Mouse (Mus musculus): ENCODE measurements at regions not wholly inside any gene's neighbourhood (a gene's known extent, or its start where the extent isn't known, plus 50 kb on each side); places are given as distances from the start of the nearest gene placed in this dataset.

DNA sequence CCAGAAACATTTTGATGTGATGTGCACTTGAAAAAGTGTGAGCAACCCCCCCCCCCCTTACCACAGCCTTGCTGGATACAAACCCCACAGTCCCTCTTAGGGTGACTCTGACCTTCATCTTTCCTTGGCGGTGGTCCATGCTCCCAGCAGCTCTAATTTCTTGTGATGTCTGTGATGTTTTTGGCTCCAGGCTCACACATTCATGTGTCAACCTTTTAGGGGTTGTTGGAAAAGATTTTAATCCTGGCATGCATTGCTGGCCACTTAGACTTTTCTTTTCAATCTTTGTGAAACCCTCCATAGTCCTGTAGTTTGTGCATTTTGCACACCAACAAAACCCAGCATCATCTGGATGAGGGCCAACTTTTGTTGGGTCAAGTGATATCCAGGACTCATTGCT is 134.9 kb upstream of the Igfbp3 start:
- DNase-seq: peak; percentile 13

DNA sequence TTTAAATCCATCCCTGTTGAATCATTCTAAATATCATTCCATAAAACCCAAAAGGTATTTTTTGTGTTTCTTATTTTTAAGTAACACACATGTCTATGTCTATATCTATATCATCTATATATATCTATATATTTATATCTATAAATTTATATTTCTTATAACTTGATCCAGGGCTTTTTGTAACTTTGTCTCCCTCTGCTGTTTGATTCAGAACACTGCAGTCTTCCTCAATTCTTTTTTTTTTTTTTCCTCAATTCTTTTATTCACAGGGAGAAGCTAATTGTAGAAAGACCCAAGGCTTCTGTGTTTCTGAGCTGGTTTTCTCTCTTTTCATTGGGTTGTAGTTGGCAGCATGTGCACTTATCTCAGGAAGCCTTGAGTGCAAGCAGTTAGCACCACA is 124.1 kb upstream of the Igfbp3 start:
- DNase-seq: no peak

DNA sequence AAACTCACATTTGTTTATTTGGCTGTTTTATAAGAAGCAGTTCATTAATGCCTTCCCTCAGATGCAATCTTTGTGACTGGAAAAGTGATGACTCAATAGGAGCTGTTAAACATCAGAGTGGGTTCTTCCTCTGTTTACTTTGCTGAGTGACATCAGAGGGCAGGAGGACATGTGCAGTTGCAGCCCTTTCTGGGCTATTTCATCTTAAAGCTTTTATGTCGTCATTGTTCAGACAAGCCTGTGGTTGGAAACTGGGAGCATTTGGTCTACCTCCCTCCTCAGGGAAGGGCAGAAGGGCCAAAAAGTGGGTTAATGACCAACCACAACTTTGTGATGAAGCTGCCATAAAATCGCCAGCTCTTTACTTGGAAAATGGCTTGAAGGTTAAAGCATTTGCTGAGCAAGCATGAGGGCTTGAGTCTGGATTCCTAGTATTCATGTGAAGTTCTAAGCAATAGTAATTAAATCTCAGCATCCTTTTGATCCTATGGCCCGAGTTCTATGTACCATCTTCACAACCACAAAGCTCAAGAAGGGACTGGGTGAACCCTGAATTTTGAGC is 103.8 kb upstream of the Igfbp3 start:
- DNase-seq: peak; percentile 6

DNA sequence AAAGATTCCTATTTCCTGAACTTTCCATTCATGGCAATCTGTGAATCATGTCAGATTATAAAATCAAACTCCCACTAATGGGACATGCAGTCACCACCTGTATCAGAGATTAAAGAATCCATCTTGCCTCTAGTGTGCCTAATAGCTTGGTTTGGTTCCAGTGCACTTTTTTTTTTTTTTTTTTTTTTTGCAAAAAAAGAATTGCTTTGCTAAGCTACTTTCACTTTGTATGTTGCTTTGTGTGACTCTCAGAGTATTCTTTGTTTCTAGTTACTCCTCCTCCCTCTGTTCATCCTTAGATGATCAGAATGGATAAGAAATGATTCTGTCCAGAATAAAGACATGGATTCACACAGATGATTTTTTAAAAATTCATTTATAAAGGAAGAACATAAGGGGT is 82.5 kb upstream of the Igfbp3 start:
- no peak for DNase-seq

DNA sequence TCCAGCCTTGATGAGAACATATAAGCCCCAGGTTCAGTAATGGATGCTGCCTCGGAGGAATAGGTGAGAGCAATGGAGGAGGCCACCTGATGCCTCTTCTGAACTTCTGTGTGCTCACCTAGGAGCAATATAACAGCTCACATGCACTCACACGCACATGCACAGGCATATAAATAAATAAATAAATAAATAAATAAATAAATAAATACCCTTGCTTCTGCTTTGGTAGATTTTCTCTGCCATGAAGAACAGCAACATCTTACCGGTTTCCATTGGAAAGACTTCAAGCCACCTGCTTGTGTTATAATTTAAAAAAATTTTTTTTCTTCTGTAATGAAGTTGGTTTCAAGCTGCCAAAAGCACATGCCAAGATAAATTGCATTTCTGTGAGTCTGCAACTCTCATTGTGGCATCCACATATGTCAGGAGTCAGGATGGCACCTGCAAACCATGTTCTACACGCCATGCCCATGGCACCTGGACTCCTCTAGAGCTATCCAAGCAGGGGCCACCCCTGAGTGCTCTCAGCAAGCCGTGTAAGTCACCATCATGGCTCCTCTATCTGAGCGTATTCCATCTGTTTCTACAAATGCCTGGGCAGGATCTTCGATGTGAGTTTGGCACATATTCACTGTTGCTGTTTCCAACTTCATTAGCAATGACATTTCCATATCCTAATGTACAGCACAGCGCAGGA is 75.7 kb upstream of the Igfbp3 start:
- no peak for DNase-seq

DNA sequence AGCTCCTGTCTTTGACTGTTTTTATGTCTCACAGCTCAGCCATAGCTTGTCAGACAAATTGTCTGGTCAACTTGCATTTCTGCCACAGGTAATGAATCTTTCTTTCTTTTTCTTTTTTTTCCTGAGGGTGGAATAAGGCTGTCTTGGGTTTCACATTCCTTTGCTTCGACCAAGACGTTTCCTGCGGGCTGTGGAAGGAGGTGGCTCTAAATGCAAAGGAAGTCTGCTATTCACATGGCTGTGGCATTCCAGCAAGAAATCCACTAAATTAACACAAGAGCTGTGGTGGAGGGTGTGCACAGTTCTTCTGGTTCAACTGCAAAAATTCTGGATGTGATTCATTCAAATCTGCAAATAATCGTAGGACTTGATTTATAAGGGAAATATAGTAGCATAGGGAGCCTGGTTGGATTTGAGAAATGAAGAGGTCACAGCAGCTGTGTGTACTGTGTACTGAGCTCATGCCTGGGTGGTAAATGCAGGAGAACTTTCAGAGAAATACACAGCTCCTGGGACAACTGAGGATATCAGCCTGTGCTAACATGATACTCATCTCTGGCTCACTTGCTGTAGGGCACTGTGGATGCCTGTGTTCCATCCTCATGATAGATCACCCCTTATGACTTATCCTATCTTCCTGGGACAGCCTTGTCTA is 71.2 kb upstream of the Igfbp3 start:
- DNase-seq: no peak

DNA sequence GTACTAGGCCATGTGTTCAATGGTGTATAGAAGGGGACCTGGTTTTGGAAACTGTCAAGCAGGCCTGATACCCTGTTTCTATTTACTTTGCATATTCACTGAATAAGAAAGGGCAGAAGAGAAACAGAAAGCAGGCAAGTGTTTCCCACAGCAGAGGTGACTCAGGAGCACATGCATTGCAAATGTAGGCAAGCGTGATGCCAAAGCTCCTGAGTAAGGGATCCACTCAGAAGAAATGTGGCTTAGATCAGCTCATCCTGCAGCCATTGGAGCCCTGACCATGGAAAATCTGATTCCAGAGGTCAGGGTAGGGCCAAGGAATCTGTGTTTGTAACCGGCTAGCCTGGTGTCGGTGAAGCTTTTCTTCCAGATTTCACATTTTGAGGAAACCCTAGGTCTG is 69.3 kb upstream of the Igfbp3 start:
- DNase-seq: no peak

DNA sequence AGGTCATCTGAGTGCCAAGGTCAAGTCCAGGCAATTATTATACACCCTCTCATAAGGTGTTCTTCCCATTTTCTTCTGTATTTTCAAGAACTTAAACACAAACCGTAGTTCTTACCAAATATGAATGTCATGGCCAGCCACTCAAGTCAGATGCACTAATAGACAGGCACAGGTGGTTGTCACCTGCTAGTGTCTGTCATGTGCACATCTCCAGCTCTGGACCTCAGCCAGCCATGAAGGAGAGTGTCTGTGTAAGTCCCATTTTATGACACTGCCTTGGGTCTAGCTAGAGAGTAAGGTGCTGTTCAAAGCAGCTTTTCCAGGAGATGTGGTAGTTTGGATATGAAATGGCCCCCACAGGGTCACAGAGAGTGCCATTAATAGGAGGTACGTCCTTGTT is 68.5 kb upstream of the Igfbp3 start:
- no peak for DNase-seq

DNA sequence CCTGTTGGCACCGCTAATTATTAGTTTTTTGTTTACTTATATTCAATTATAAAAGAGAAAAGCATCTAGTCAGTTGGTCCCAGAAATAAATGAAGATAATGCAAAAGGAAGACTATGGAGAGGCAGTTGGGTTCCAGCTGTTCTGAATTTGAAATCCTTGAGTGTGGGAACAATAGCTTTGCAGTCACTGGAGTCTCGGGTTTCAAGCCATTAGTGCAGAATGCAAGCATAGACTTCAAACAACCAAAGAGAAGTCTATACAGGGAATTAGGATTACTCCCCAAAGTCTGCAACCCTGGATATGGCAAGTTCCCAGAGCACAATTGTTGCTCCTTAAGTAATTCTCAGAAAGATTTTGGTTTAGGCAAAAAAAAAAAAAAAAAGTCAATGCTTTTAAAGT is 67.9 kb upstream of the Igfbp3 start:
- no peak for DNase-seq

DNA sequence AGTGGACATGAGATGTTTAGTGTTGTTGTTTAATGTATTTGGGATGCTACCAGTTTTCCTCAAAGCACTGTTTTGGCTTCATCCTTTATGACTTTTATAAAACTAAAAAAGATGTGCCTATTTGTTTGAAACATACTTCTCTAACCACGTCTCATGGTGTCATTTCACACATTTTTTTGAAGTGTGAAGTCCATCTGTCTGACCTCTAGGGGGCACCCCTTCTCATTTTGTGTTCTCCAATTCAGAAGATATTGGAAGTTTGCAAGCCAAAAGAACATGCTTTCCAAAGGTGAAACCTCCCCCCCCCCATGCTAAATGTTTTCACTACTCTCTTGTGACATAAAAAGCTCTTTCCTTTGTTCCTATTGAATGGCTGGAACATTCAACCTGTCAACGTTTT is 66.2 kb upstream of the Igfbp3 start:
- no peak for DNase-seq

DNA sequence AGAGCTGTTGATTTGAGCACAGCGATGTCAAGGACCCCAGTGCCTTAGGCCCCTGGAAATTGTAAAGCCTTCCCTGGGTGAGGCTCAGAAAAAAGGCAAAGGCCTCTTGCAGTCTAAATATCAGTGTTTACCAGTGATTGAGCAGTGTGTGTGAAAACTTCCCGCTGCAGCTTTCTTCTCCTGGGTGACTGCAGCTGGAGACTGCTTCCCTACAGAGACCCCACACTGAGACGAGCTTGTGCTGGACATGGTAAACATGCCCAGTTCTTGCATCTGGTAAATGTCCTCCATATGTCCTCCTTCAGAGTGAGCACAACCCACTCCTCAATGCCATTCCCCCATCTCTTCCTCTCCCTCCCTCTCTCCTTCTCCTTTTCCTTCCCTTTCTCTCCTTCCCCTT is 58.8 kb upstream of the Igfbp3 start:
- no peak for DNase-seq

DNA sequence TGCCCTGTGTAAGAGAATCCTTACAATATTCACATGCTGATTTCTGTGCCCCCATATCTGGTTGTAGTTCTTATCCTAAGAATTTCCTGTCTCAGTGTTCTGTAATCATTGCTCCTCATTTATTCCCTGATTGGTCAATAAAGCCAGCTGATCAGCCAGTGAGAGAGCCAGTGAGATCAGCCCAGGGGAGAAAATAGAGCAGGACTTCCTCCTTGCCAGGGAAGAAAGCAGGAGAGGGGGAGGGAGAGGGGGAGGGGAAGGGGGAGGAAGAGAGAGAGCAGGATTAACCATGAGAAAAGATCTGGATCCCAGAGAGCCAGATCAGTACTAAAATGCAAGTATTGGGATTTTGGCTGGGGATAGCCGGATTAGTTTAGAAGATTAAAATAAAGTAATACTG is 57.2 kb upstream of the Igfbp3 start:
- DNase-seq: no peak

DNA sequence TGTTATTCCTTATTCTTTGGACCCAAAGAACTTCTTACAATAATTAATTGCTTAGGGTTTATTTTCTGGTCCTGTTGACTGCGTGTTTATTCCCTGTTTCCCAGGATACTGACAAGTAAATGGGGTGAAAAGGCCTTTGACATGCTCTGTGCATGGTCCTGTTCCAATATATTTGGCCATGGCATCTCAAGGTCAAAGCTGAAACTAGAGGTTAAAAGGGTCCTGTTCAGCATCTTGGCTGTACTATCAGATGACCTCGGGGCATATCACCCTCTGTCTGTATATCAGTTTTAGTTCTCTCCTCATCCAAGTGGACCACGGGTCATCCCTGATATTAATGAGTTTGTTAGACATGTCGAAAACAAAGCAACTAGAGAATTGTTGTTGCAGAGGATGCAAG is 50.2 kb upstream of the Igfbp3 start:
- peak; percentile 52 for DNase-seq

Measured in kidney, postnatal 14 days (tissue).